Mouse (Mus musculus) lung, postnatal 0 days (tissue): Measurements from ENCODE around the gene Fstl5. TPM values are rescaled to one million over a fixed set of nuclear protein-coding genes. Genes with fewer than 3 reads are reported as not detected.

Experiments used
- ATAC-seq: fragments of 200-750 bp; cut with Nextera tagmentation; 2 replicates; pipeline ENCODE4 v1.8.0; 2017; ENCODE audit warnings: moderate library complexity
- DNase-seq: peaks from one replicate; pipeline ENCODE4 v3.0.0-alpha.2; 2016; ENCODE audit warnings: low spot score
- H3K27ac ChIP-seq: fragments of 300-500 bp; sonication (generic); 2 replicates; pipeline ENCODE4 v1.5.1; 2014; ENCODE audit warnings: antibody characterized with exemption, mild to moderate bottlenecking, low read length, mixed read lengths
- H3K27me3 ChIP-seq: fragments of 300-500 bp; sonication (generic); replicated peaks from 2 replicates; pipeline ENCODE4 v1.6.1; 2014; ENCODE audit warnings: low read length, mixed read lengths; ENCODE audit not compliant: insufficient read depth
- H3K36me3 ChIP-seq: fragments of 300-500 bp; sonication (generic); 2 replicates; pipeline ENCODE4 v1.6.1; 2014; ENCODE audit warnings: low read length, mixed read lengths; ENCODE audit not compliant: insufficient read depth
- H3K4me1 ChIP-seq: fragments of 300-500 bp; sonication (generic); 2 replicates; pipeline ENCODE4 v1.6.1; 2014; ENCODE audit warnings: antibody characterized with exemption, low read depth, low read length, mixed read lengths; ENCODE audit not compliant: insufficient read depth
- H3K4me2 ChIP-seq: fragments of 300-500 bp; sonication (generic); replicated peaks from 2 replicates; pipeline ENCODE4 v1.6.1; 2014; ENCODE audit warnings: low read depth, mild to moderate bottlenecking, low read length, moderate library complexity, mixed read lengths
- H3K4me3 ChIP-seq: fragments of 300-500 bp; sonication (generic); 2 replicates; pipeline ENCODE4 v1.5.1; 2014; ENCODE audit warnings: low read depth, low read length
- H3K9ac ChIP-seq: fragments of 300-500 bp; sonication (generic); replicated peaks from 2 replicates; pipeline ENCODE4 v1.6.1; 2014; ENCODE audit warnings: low read depth, mild to moderate bottlenecking
- H3K9me3 ChIP-seq: fragments of 300-500 bp; sonication (generic); 2 replicates; pipeline ENCODE4 v1.6.1; 2016; ENCODE audit warnings: low read length, mixed read lengths
- CTCF ChIP-seq: IDR thresholded peaks from 2 replicates; pipeline ENCODE4 v1.5.1; 2016; ENCODE audit warnings: antibody characterized with exemption, mild to moderate bottlenecking
- EP300 ChIP-seq: IDR thresholded peaks from 2 replicates; pipeline ENCODE4 v1.6.1; 2016; ENCODE audit warnings: antibody characterized with exemption, mild to moderate bottlenecking, control low read depth
- WGBS: fragments of 180-500 bp; shearing (Covaris S2); extraction: QIAGEN DNeasy Blood & Tissue Kit; methylation state at CpG from one replicate; pipeline ENCODE4 v1.1.7; 2014; 5-methylcytosine and 5-hydroxymethylcytosine counted together
- polyA plus RNA-seq: library from polyadenylated mRNA; unstranded; fragments of >200 nt; fragmentation: Nextera tagmentation; extraction: Ambion mirVana; gene quantifications from 2 replicates; pipeline ENCODE4 v1.2.1, GENCODE M21; 2015

Fstl5 gene
- polyA plus RNA-seq, 1 experiment from 2014 or later: not detected

- DNase-seq (no peak), ATAC-seq (no peak)
- TF ChIP-seq EP300 (no peak), CTCF (no peak)
- Histone ChIP-seq H3K4me2 (no peak overlapping the region), H3K27ac (no peak overlapping the region), H3K27me3 (no peaks in the 10 kb centered on the region), H3K9me3 (no peaks in the 10 kb centered on the region), H3K36me3 (no peaks in the 10 kb centered on the region), H3K4me1 (no peaks in the 10 kb centered on the region), H3K9ac (no peak overlapping the region), H3K4me3 (no peak overlapping the region)
- 80% methylated on average over 2 of the region's 2 CpGs for WGBS
Measured at GRCm38 (mm10) chr3:76301026-76301773, 227.1 kb downstream of the Fstl5 start.

GRCm38 (mm10) chr3:76316991-76317390 is 242.9 kb downstream of the Fstl5 start:
- Histone ChIP-seq H3K4me2 (no peak overlapping the region), H3K4me1 (no peaks in the 10 kb centered on the region), H3K27me3 (no peaks in the 10 kb centered on the region), H3K9ac (no peak overlapping the region), H3K36me3 (no peaks in the 10 kb centered on the region), H3K9me3 (no peaks in the 10 kb centered on the region), H3K4me3 (no peak overlapping the region), H3K27ac (no peak overlapping the region)
- WGBS: 84% methylated on average over 3 of the region's 3 CpGs
- DNase-seq: no peak
- TF ChIP-seq CTCF (no peak), EP300 (no peak)
- ATAC-seq: no peak

GRCm38 (mm10) chr3:76319531-76319930 is 245.5 kb downstream of the Fstl5 start:
- H3K4me1 ChIP-seq: no peaks in the 10 kb centered on the region
- H3K36me3 ChIP-seq: no peaks in the 10 kb centered on the region
- H3K27me3 ChIP-seq: no peaks in the 10 kb centered on the region
- H3K9ac ChIP-seq: no peak overlapping the region
- H3K4me2 ChIP-seq: no peak overlapping the region
- DNase-seq (no peak), ATAC-seq (no peak)
- H3K27ac ChIP-seq: no peak overlapping the region
- 77% methylated on average over 4 of the region's 4 CpGs for WGBS
- no peaks in the 10 kb centered on the region for H3K9me3 ChIP-seq
- no peak overlapping the region for H3K4me3 ChIP-seq
- TF ChIP-seq CTCF (no peak), EP300 (no peak)

GRCm38 (mm10) chr3:76322431-76322830 is 248.4 kb downstream of the Fstl5 start:
- Histone ChIP-seq H3K27me3 (no peaks in the 10 kb centered on the region), H3K4me3 (no peak overlapping the region), H3K9me3 (no peaks in the 10 kb centered on the region), H3K4me1 (no peaks in the 10 kb centered on the region), H3K9ac (no peak overlapping the region), H3K4me2 (no peak overlapping the region), H3K36me3 (no peaks in the 10 kb centered on the region), H3K27ac (no peak overlapping the region)
- TF ChIP-seq EP300: no peak
- TF ChIP-seq CTCF: no peak
- DNase-seq: no peak
- 79% methylated on average over 1 of the region's 1 CpGs for WGBS
- ATAC-seq: no peak

- Histone ChIP-seq H3K27ac (no peak overlapping the region), H3K27me3 (no peaks in the 10 kb centered on the region), H3K4me3 (no peak overlapping the region), H3K4me2 (no peak overlapping the region), H3K4me1 (no peaks in the 10 kb centered on the region), H3K9me3 (no peaks in the 10 kb centered on the region), H3K9ac (no peak overlapping the region), H3K36me3 (no peaks in the 10 kb centered on the region)
- ATAC-seq: no peak
- 47% methylated on average over 4 of the region's 4 CpGs for WGBS
- DNase-seq: no peak
- TF ChIP-seq CTCF (no peak), EP300 (no peak)
Measured at GRCm38 (mm10) chr3:76336922-76337321, 262.9 kb downstream of the Fstl5 start.

- ATAC-seq (no peak), DNase-seq (no peak)
- H3K27me3 ChIP-seq: no peaks in the 10 kb centered on the region
- H3K27ac ChIP-seq: no peak overlapping the region
- H3K9ac ChIP-seq: no peak overlapping the region
- H3K4me3 ChIP-seq: no peak overlapping the region
- no peaks in the 10 kb centered on the region for H3K4me1 ChIP-seq
- H3K36me3 ChIP-seq: no peaks in the 10 kb centered on the region
- no peak overlapping the region for H3K4me2 ChIP-seq
- TF ChIP-seq EP300: no peak
- TF ChIP-seq CTCF: no peak
- H3K9me3 ChIP-seq: no peaks in the 10 kb centered on the region
Measured at GRCm38 (mm10) chr3:76367000-76367399, 292.9 kb downstream of the Fstl5 start.
